In the genomic region with DNA sequence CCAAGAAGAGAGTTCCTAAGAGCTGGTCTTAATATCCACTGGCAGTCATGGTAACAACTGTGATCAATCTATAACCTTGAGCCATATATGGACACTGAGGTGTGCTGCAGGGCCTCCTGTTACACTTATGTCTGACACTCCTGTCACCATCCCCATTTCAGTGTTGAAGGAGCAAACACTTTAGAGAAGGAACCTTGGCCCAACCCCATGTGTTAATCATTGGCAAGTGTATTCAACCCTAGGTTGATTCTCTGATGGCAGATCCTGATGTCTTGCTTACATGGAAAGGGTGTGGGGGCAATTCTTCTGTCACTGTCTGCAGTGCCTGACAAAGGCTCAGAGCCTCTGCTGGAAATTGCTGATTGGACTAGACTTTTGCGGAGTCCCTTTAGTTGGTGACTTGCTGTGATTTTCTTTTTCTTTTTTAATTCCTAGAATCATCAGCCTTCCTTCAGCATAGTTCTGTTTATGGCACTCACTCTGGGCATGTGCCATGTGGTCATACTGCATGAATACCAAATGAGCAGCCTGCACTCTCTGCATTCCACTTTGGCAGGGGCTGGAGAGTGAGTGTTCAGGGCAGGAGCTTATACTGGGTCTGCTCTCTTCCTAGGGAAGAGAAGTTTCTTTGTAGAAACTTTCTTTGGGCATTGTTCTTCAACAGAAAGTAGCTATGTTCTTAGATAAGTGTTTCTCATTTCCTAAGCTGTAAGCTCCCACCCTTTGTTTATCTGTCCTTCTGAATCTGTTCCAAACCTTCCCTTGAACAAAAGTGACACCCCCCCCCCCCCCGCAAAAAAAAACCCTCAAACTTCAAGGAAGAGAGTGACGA, we compare ENCODE assay signal across 10 mouse cellular contexts.
DNase-seq lines count a peak whose midpoint lies in the region; ATAC-seq lines count a peak whose summit lies in the region.
"Had no signal": no experiment of that assay in that cellular context is flagged by ENCODE, and none has a peak within 500 bp of the region (broad histone marks: within the 10 kb centered on the region; RNA-seq: fewer than 3 reads in every experiment).

No protein-coding gene starts in this region.

- H3K27me3 ChIP-seq in hindbrain, embryonic 14.5 days (ENCODE audit: control insufficient read depth, insufficient read depth, low read length): no peaks in the 10 kb centered on the region
- no peaks in the 10 kb centered on the region for H3K27me3 ChIP-seq in hindbrain, embryonic 12.5 days
- no peaks in the 10 kb centered on the region for H3K27me3 ChIP-seq in forebrain, embryonic 10.5 days (ENCODE audit: poor library complexity, severe bottlenecking)
- no peaks in the 10 kb centered on the region for H3K27me3 ChIP-seq in hindbrain, embryonic 16.5 days (replicated peaks; ENCODE audit: control insufficient read depth, insufficient read depth, low read length)
- no peaks in the 10 kb centered on the region for H3K27me3 ChIP-seq in lung, embryonic 16.5 days (ENCODE audit: control insufficient read depth, insufficient read depth, low read depth, low read length)

- no peak for DNase-seq in hindbrain, embryonic 14.5 days (ENCODE audit: low spot score)
- no peak for DNase-seq in forebrain, embryonic 10.5 days (ENCODE audit: extremely low spot score, low spot score)
- no peak for DNase-seq in urinary bladder, adult 2 months (ENCODE audit: low spot score)
- DNase-seq in gastrocnemius, adult 8-10 months (ENCODE audit: low spot score in 2 of 2): no peak
- DNase-seq: adrenal gland, postnatal 14 days had no signal

- 51% methylated on average over 3 of the region's 3 CpGs for WGBS in hindbrain, embryonic 14.5 days
- 72% methylated on average over 3 of the region's 3 CpGs for WGBS in hindbrain, embryonic 12.5 days
- 50% methylated on average over 3 of the region's 3 CpGs for WGBS in forebrain, embryonic 10.5 days
- 50% methylated on average over 3 of the region's 3 CpGs for WGBS in hindbrain, embryonic 16.5 days
- WGBS in lung, embryonic 16.5 days: 34% methylated on average over 3 of the region's 3 CpGs

- H3K4me1 ChIP-seq in hindbrain, embryonic 14.5 days (replicated peaks; ENCODE audit: control insufficient read depth, insufficient read depth, low read length): peaks cover 24% of the 10 kb centered on the region
- peaks cover 22% of the 10 kb centered on the region for H3K4me1 ChIP-seq in hindbrain, embryonic 12.5 days
- peaks cover 52% of the 10 kb centered on the region for H3K4me1 ChIP-seq in forebrain, embryonic 10.5 days
- peaks cover 21% of the 10 kb centered on the region for H3K4me1 ChIP-seq in hindbrain, embryonic 16.5 days (ENCODE audit: control insufficient read depth, insufficient read depth, low read depth, low read length)
- peaks cover 29% of the 10 kb centered on the region for H3K4me1 ChIP-seq in lung, embryonic 16.5 days (replicated peaks; ENCODE audit: control insufficient read depth, insufficient read depth, low read length)

- H3K9me3 ChIP-seq in hindbrain, embryonic 14.5 days (ENCODE audit: control insufficient read depth, low read length): no peaks in the 10 kb centered on the region
- H3K9me3 ChIP-seq in hindbrain, embryonic 12.5 days (replicated peaks): no peaks in the 10 kb centered on the region
- H3K9me3 ChIP-seq in forebrain, embryonic 10.5 days: no peaks in the 10 kb centered on the region
- no peaks in the 10 kb centered on the region for H3K9me3 ChIP-seq in hindbrain, embryonic 16.5 days (ENCODE audit: control insufficient read depth, low read length)
- no peaks in the 10 kb centered on the region for H3K9me3 ChIP-seq in lung, embryonic 16.5 days (ENCODE audit: control insufficient read depth, low read length)

- H3K4me3 ChIP-seq in hindbrain, embryonic 14.5 days (replicated peaks; ENCODE audit: low read length): no peak overlapping the region
- H3K4me3 ChIP-seq in hindbrain, embryonic 12.5 days: no peak overlapping the region
- no peak overlapping the region for H3K4me3 ChIP-seq in forebrain, embryonic 10.5 days
- H3K4me3 ChIP-seq in hindbrain, embryonic 16.5 days (ENCODE audit: low read length): no peak overlapping the region
- no peak overlapping the region for H3K4me3 ChIP-seq in lung, embryonic 16.5 days (ENCODE audit: low read length)

- H3K9ac ChIP-seq in hindbrain, embryonic 14.5 days: no peak overlapping the region
- H3K9ac ChIP-seq in hindbrain, embryonic 12.5 days: no peak overlapping the region
- no peak overlapping the region for H3K9ac ChIP-seq in hindbrain, embryonic 16.5 days (ENCODE audit: low read depth, low read length)
- H3K9ac ChIP-seq in lung, embryonic 16.5 days (ENCODE audit: low read length): no peak overlapping the region
- H3K9ac ChIP-seq: liver, embryonic 14.5 days had no signal

- no peak overlapping the region for H3K27ac ChIP-seq in hindbrain, embryonic 14.5 days
- no peak overlapping the region; the same call in 1 of the 2 replicates for H3K27ac ChIP-seq in hindbrain, embryonic 12.5 days
- H3K27ac ChIP-seq in forebrain, embryonic 10.5 days: peak overlapping the region; percentile 40; the same call in 1 of the 2 replicates
- H3K27ac ChIP-seq in hindbrain, embryonic 16.5 days (ENCODE audit: low read depth, low read length): peak overlapping the region; percentile 34; the same call in 1 of the 2 replicates
- peak overlapping the region; percentile 43; the same call in 1 of the 2 replicates for H3K27ac ChIP-seq in lung, embryonic 16.5 days (ENCODE audit: low read length)
- H3K27ac ChIP-seq: liver, embryonic 14.5 days had no signal

- peak; percentile 74; the same call in 1 of the 2 replicates for ATAC-seq in hindbrain, embryonic 14.5 days (ENCODE audit: low FRiP score)
- no peak for ATAC-seq in hindbrain, embryonic 12.5 days (ENCODE audit: low FRiP score)
- ATAC-seq in hindbrain, embryonic 16.5 days: peak; percentile 80
- ATAC-seq in lung, embryonic 16.5 days (ENCODE audit: low read depth): 0 out of 2 replicates have a peak, but pooled peaks have one; percentile 29
- no peak for ATAC-seq in erythroblast, adult 5-6 weeks (replicated peaks; ENCODE audit: low FRiP score, poor library complexity, severe bottlenecking)

- H3K4me2 ChIP-seq in hindbrain, embryonic 14.5 days (replicated peaks): no peak overlapping the region
- H3K4me2 ChIP-seq in hindbrain, embryonic 12.5 days (replicated peaks): no peak overlapping the region
- no peak overlapping the region for H3K4me2 ChIP-seq in hindbrain, embryonic 16.5 days (ENCODE audit: low read length)
- no peak overlapping the region for H3K4me2 ChIP-seq in lung, embryonic 16.5 days (ENCODE audit: low read depth, low read length)

- no peaks in the 10 kb centered on the region for H3K36me3 ChIP-seq in hindbrain, embryonic 14.5 days (replicated peaks; ENCODE audit: control insufficient read depth, insufficient read depth)
- H3K36me3 ChIP-seq in hindbrain, embryonic 12.5 days: no peaks in the 10 kb centered on the region
- H3K36me3 ChIP-seq in forebrain, embryonic 10.5 days (replicated peaks): no peaks in the 10 kb centered on the region
- H3K36me3 ChIP-seq in hindbrain, embryonic 16.5 days (ENCODE audit: control insufficient read depth, insufficient read depth, low read length): no peaks in the 10 kb centered on the region
- H3K36me3 ChIP-seq in lung, embryonic 16.5 days (ENCODE audit: control insufficient read depth, insufficient read depth, low read length): no peaks in the 10 kb centered on the region

Comparison
In these comparisons a context has a peak if more than half of its experiments do, and no peak if none do; other contexts are left out.
1. ATAC-seq: peak in hindbrain, embryonic 14.5 days (single experiment), hindbrain, embryonic 16.5 days (single experiment) and lung, embryonic 16.5 days (single experiment); none in hindbrain, embryonic 12.5 days (single experiment) and erythroblast, adult 5-6 weeks (single experiment).
2. H3K27ac ChIP-seq: peak in forebrain, embryonic 10.5 days (single experiment), hindbrain, embryonic 16.5 days (single experiment) and lung, embryonic 16.5 days (single experiment); none in hindbrain, embryonic 14.5 days (single experiment) and hindbrain, embryonic 12.5 days (single experiment).